Comparison of ENCODE assay signal across 26 mouse cellular contexts in the genomic region with DNA sequence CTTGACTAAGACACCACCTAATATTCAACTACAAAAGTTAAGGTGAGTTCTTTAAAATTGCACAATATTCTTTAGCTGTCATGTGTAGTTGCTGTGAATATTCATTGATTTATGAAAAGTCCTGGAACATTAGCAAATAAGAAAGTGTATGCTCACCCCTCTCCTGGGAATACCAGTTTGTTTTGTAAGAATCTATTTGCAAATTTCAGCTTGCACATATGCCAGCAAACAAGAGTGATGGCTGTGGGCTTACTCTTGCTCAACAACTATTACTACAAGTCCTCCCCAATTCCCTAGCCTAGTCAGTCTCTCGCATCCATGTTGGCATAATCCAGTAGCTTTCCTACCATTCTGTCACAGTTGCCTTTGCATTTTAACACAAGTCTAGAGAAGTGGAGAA. TPM values are rescaled to one million over a fixed set of nuclear protein-coding genes. Genes with fewer than 3 reads are reported as not detected.
"Had no signal": no experiment of that assay in that cellular context is flagged by ENCODE, and none has a peak within 500 bp of the region (broad histone marks: within the 10 kb centered on the region; RNA-seq: fewer than 3 reads in every experiment).

No protein-coding gene starts in this region.

- H3K9me3 ChIP-seq: kidney, embryonic 15.5 days; limb, embryonic 12.5 days; limb, embryonic 15.5 days; lung, embryonic 15.5 days; neural tube, embryonic 12.5 days; neural tube, embryonic 15.5 days; stomach, embryonic 15.5 days had no signal

- H3K4me1 ChIP-seq: kidney, embryonic 15.5 days; limb, embryonic 12.5 days; limb, embryonic 15.5 days; lung, embryonic 15.5 days; neural tube, embryonic 12.5 days; neural tube, embryonic 15.5 days; stomach, embryonic 15.5 days had no signal

- DNase-seq: kidney, adult 8-10 months; kidney, postnatal 10 days; kidney, postnatal 36 days; left cerebral cortex, postnatal 4 days; lung, adult 18-20 months; lung, postnatal 10 days; lung, postnatal 4 days; midbrain, embryonic 14.5 days; right cerebral cortex, adult 18-20 months; right cerebral cortex, postnatal 14 days; right cerebral cortex, postnatal 4 days; spleen, adult 18-20 months; thymus, postnatal 25 days had no signal

- H3K27me3 ChIP-seq: kidney, embryonic 15.5 days; limb, embryonic 12.5 days; limb, embryonic 15.5 days; lung, embryonic 15.5 days; neural tube, embryonic 12.5 days; neural tube, embryonic 15.5 days; stomach, embryonic 15.5 days had no signal

- H3K36me3 ChIP-seq: kidney, embryonic 15.5 days; limb, embryonic 12.5 days; limb, embryonic 15.5 days; lung, embryonic 15.5 days; neural tube, embryonic 12.5 days; neural tube, embryonic 15.5 days; stomach, embryonic 15.5 days had no signal

- H3K9ac ChIP-seq: kidney, embryonic 15.5 days; limb, embryonic 12.5 days; limb, embryonic 15.5 days; liver, embryonic 14.5 days; lung, embryonic 15.5 days; neural tube, embryonic 12.5 days; neural tube, embryonic 15.5 days; stomach, embryonic 15.5 days had no signal

- H3K4me3 ChIP-seq: kidney, embryonic 15.5 days; limb, embryonic 12.5 days; limb, embryonic 15.5 days; lung, embryonic 15.5 days; neural tube, embryonic 12.5 days; neural tube, embryonic 15.5 days; stomach, embryonic 15.5 days had no signal

- H3K27ac ChIP-seq: kidney, embryonic 15.5 days; limb, embryonic 12.5 days; limb, embryonic 15.5 days; liver, embryonic 14.5 days; lung, embryonic 15.5 days; neural tube, embryonic 12.5 days; neural tube, embryonic 15.5 days; stomach, embryonic 15.5 days had no signal

- H3K4me2 ChIP-seq: kidney, embryonic 15.5 days; limb, embryonic 12.5 days; limb, embryonic 15.5 days; lung, embryonic 15.5 days; midbrain, embryonic 11.5 days; neural tube, embryonic 12.5 days; neural tube, embryonic 15.5 days; stomach, embryonic 15.5 days had no signal

RNA-seq across cellular contexts. Expression of a gene that starts 52.5 kb away (rescaled TPM):
- total RNA-seq: layer of hippocampus, adult 8-10 months; layer of hippocampus, postnatal 10 days; left cerebral cortex, postnatal 14 days; left cerebral cortex, postnatal 4 days; midbrain, postnatal 0 days had no signal
- polyA plus RNA-seq: limb, embryonic 12.5 days; midbrain, embryonic 11.5 days; midbrain, embryonic 14.5 days; neural tube, embryonic 12.5 days; neural tube, embryonic 15.5 days had no signal
